Mouse (Mus musculus): ENCODE measurements around the gene Tln2.

Tln2 gene

GRCm38 (mm10) chr9:67236987-67237386, 322.5 kb downstream of the Tln2 start:
- ATAC-seq (ENCODE audit: insufficient number of reproducible peaks, low FRiP score, low TSS enrichment), result no peak

- no peak for ATAC-seq (ENCODE audit: insufficient number of reproducible peaks, low FRiP score, low TSS enrichment)
Observed at GRCm38 (mm10) chr9:67235441-67236217, 323.9 kb downstream of the Tln2 start.

GRCm38 (mm10) chr9:67229033-67229432, 330.5 kb downstream of the Tln2 start:
- no peak for ATAC-seq (ENCODE audit: insufficient number of reproducible peaks, low FRiP score, low TSS enrichment)

GRCm38 (mm10) chr9:67220388-67220787, 339.1 kb downstream of the Tln2 start:
- ATAC-seq (ENCODE audit: insufficient number of reproducible peaks, low FRiP score, low TSS enrichment), result no peak

- no peak for ATAC-seq (ENCODE audit: insufficient number of reproducible peaks, low FRiP score, low TSS enrichment)
Observed at GRCm38 (mm10) chr9:67218001-67218400, 341.5 kb downstream of the Tln2 start.

GRCm38 (mm10) chr9:67214191-67214985, 345.1 kb downstream of the Tln2 start:
- ATAC-seq (ENCODE audit: insufficient number of reproducible peaks, low FRiP score, low TSS enrichment), result no peak

- ATAC-seq (ENCODE audit: insufficient number of reproducible peaks, low FRiP score, low TSS enrichment), result 0 out of 2 replicates have a peak, but pooled peaks have one; percentile 45
Observed at GRCm38 (mm10) chr9:67213275-67213674, 346.2 kb downstream of the Tln2 start.

GRCm38 (mm10) chr9:67211220-67211619, 348.3 kb downstream of the Tln2 start:
- ATAC-seq (ENCODE audit: insufficient number of reproducible peaks, low FRiP score, low TSS enrichment), result no peak

GRCm38 (mm10) chr9:67209451-67209850, 350.1 kb downstream of the Tln2 start:
- ATAC-seq (ENCODE audit: insufficient number of reproducible peaks, low FRiP score, low TSS enrichment), result no peak

- no peak for ATAC-seq (ENCODE audit: insufficient number of reproducible peaks, low FRiP score, low TSS enrichment)
Observed at GRCm38 (mm10) chr9:67208420-67208819, 351.1 kb downstream of the Tln2 start.

- ATAC-seq (ENCODE audit: insufficient number of reproducible peaks, low FRiP score, low TSS enrichment), result no peak
Observed at GRCm38 (mm10) chr9:67205175-67205574, 354.3 kb downstream of the Tln2 start.

GRCm38 (mm10) chr9:67196609-67197008, 362.9 kb downstream of the Tln2 start:
- no peak for ATAC-seq (ENCODE audit: insufficient number of reproducible peaks, low FRiP score, low TSS enrichment)

- no peak for ATAC-seq (ENCODE audit: insufficient number of reproducible peaks, low FRiP score, low TSS enrichment)
Observed at GRCm38 (mm10) chr9:67195306-67195705, 364.2 kb downstream of the Tln2 start.

GRCm38 (mm10) chr9:67191488-67192331, 367.8 kb downstream of the Tln2 start:
- ATAC-seq (ENCODE audit: insufficient number of reproducible peaks, low FRiP score, low TSS enrichment), result no peak

- ATAC-seq (ENCODE audit: insufficient number of reproducible peaks, low FRiP score, low TSS enrichment), result no peak
Observed at GRCm38 (mm10) chr9:67187686-67188085, 371.8 kb downstream of the Tln2 start.

GRCm38 (mm10) chr9:67187182-67187581, 372.3 kb downstream of the Tln2 start:
- ATAC-seq (ENCODE audit: insufficient number of reproducible peaks, low FRiP score, low TSS enrichment), result no peak

GRCm38 (mm10) chr9:67184556-67184955, 374.9 kb downstream of the Tln2 start:
- no peak for ATAC-seq (ENCODE audit: insufficient number of reproducible peaks, low FRiP score, low TSS enrichment)

- no peak for ATAC-seq (ENCODE audit: insufficient number of reproducible peaks, low FRiP score, low TSS enrichment)
Observed at GRCm38 (mm10) chr9:67183520-67183919, 376.0 kb downstream of the Tln2 start.

GRCm38 (mm10) chr9:67182006-67182405, 377.5 kb downstream of the Tln2 start:
- ATAC-seq (ENCODE audit: insufficient number of reproducible peaks, low FRiP score, low TSS enrichment), result no peak

GRCm38 (mm10) chr9:67178709-67179108, 380.8 kb downstream of the Tln2 start:
- ATAC-seq (ENCODE audit: insufficient number of reproducible peaks, low FRiP score, low TSS enrichment), result no peak

- ATAC-seq (ENCODE audit: insufficient number of reproducible peaks, low FRiP score, low TSS enrichment), result no peak
Observed at GRCm38 (mm10) chr9:67178203-67178602, 381.3 kb downstream of the Tln2 start.

Measured in cerebellum, adult (tissue).